Mouse (Mus musculus) layer of hippocampus, adult 8-10 months (tissue): ENCODE data around the gene Ncbp3. TPM values are rescaled to one million over a fixed set of nuclear protein-coding genes. Genes with fewer than 3 reads are reported as not detected.

Experiments
- DNase-seq, 2 experiments: peaks; one replicate each; pipeline ENCODE4 v3.0.0; 2022; ENCODE audit warnings: low spot score in 2 of 2
- total RNA-seq, 4 experiments: library from RNA; stranded (reverse); gene quantifications; 2 replicates each; pipeline ENCODE4 v1.2.4; 2022

The Ncbp3 gene
- 10 to 100 TPM in 3 of 4 experiments, 1 to 10 TPM in 1; 9.3 to 12.1 (median 11.3) TPM for total RNA-seq

DNA sequence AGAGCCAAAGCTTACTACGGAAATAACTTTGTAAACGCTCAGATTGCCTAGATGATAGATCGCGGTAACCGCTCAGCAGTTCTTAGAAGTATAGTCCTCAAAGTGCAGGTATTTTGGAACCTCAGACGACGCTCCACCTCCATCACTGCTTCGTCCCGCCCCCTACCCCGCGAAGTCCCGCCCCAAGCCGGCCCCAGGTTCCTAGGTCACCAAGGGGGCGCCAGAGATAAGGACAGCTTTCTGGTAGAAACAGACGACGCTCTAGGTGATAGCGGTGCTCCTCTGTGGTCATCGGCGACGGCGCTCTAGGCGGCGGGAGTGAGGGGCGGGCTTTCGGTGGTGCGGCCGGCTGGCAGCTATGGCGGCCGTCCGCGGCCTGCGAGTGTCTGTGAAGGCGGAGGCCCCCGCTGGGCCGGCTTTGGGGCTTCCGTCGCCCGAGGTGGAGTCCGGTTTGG is at the start of gene Ncbp3:
Ncbp3 (plus strand) TSS at position 242 of the 455 bp plus-strand sequence.
- DNase-seq, result peak; percentile 91 to 92

GRCm38 (mm10) chr11:72998771-72999170 is 48.8 kb upstream of the Ncbp3 start, which contains the start of gene P2rx1:
Gene P2rx1 (plus strand): TSS chr11:72999103.
- DNase-seq, result no peak

- peak in 1 of 2 experiments; percentile 68 for DNase-seq
These were observed 46.6 kb upstream of the Ncbp3 start for GRCm38 (mm10) chr11:73001029-73001428.

- peak in 1 of 2 experiments; percentile 67 for DNase-seq
These were observed 41.2 kb upstream of the Ncbp3 start for GRCm38 (mm10) chr11:73006377-73006776.

- no peak for DNase-seq
These were observed 40.5 kb upstream of the Ncbp3 start for GRCm38 (mm10) chr11:73007113-73007512.

GRCm38 (mm10) chr11:73007698-73008481 is 39.7 kb upstream of the Ncbp3 start:
- DNase-seq, result peak in 1 of 2 experiments; percentile 55

DNA sequence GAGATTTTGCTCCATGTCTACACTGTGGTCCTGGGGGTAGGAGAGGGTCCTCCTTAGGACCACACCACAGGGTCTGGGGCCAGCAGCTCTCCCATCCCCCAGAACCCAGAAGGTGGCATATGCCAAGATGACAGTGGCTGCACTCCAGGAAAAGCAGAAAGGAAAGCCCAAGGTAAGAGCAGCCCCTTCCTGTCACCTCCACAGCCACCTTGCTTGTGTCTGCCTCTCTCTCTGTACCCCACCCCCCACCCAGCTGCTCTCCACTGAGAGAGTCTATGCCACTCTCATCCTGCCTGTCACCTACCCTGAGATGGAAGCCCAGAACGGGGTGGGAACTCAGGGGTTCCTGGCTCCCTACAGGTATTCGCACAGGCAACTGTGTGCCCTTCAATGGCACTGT is 38.8 kb upstream of the Ncbp3 start:
- no peak for DNase-seq

DNA sequence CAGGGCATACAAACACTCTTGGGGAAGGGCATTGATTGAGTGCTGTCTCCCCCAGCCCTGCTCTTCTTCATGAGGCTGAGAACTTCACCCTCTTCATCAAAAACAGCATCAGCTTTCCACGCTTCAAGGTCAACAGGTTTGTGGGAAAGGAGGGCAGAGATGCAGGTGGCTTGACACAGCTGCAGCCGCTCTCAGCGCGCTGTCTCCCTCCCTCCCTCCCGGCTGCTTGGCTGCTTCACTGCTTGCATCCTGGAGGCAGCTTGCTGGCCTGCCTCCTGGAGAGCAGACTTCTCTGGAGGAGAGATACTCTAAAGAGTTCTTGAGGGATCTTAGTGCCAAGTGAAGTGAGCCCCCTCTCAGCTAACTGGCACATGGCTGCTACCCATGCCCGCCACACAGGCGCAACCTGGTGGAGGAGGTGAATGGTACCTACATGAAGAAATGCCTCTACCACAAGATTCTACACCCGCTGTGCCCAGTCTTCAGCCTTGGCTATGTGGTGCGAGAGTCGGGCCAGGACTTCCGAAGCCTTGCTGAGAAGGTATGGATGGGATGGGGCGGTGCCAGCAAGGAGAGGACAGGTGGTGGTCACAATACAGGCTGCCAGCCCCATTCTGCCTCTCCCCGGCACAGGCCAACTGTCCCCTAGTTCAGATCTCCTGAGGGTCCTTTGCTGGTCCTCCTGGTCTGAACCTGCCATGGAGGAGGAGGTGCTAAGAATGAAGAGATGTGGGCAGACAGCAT is 37.9 kb upstream of the Ncbp3 start:
- no peak for DNase-seq

- no peak for DNase-seq
These were observed 33.6 kb upstream of the Ncbp3 start for GRCm38 (mm10) chr11:73013981-73014380.

DNA sequence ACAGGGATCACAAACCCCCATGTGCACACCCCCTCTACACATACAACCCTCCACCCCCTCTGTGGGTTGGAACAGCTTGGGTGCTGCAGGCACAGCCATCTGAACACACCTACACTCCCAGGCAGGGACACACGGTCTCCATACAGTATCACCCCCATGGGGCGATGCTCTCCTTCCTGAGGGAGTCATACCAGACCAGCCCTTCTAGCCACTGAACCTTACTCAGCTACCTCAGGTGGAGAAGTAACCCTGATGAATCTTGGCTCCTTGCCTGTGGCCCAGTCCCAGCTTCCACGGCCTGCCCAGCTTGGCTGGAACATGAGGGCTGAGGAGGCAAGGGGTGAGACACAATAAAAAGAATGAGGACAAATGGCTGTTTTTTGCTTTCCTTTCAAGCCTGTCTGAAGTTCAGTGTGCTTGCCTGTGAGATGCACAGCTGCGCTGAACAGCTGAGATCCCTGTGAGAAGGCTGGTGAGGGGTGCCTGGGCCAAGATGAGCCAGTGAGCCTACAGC is 32.7 kb upstream of the Ncbp3 start:
- DNase-seq, result peak; percentile 76 to 78

- peak in 1 of 2 experiments; percentile 55 for DNase-seq
These were observed 32.0 kb upstream of the Ncbp3 start for GRCm38 (mm10) chr11:73015391-73016102.

DNA sequence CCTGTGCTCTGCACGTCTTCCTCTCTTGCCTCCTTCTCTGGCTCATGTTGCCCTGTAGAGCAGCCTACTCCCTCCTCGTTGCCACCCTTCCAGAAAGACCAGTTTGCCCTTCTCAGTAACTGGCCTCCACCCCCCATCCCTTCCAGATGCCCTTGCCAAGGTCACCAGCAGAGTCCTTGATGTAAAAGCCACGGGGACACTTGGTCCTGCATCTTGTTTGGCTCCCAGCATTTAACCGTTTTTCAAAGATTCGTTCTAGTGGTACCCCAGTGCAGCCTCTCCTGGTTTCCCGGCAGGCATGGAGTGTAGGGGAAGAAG is 31.5 kb upstream of the Ncbp3 start:
- no peak for DNase-seq

- peak; percentile 90 to 91 for DNase-seq
These were observed 29.0 kb upstream of the Ncbp3 start, which contains the start of gene Camkk1 for GRCm38 (mm10) chr11:73018471-73019146. Gene Camkk1 (plus strand): TSS chr11:73019008.

DNA sequence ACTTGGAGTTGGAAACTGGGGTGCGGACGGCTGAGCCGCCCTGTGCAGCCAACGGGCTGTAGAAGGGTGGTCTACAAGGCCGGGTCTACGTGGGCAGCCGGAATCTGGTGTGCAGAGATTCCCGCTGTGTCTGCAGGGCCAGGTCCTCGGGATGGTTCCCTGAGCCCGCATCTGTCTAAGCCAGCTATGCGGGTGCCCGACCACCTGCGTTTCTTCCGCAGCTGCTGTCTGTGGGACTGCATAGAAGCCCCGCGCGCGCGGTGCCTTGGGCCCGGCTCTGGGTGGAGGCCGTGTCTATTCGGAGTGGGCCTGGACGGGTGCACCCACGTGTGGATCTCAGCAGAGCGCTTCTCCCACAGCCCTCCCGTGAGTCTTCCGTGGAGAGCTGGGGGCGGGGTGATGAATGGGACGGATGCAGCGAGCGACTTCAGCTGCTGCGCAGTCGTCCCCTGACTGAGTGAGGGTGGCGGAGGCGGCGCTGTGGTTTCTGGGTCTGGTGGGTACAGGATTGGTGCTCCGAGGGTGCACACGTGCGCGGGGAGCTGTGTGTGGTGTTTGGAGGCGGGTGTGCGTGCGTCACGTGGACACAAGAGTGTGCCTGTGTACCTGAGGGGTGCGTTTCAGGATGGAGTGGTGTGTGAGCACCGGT is 28.3 kb upstream of the Ncbp3 start:
- DNase-seq, result peak; percentile 79 to 86

- DNase-seq, result no peak
These were observed 26.4 kb upstream of the Ncbp3 start for GRCm38 (mm10) chr11:73020953-73021800.

DNA sequence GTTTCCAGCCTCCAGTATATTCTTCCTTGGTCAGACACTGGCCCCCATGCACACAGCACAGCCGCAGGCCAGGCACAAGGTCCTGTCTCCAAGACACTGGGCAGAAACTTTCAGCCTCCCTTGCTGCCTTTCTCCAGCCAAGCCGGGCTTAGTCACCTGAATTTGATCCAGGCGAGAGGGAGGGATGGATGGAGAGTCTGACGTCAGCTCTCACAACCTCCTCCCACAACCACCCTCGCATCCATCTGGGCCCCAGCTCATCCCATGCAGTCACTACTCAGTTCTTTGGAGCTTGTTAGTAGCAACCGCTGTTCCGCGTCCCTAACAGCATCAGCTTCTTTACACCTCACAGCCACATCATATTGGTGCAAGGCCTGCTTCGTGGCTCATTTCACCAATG is 24.5 kb upstream of the Ncbp3 start:
- peak; percentile 91 for DNase-seq

DNA sequence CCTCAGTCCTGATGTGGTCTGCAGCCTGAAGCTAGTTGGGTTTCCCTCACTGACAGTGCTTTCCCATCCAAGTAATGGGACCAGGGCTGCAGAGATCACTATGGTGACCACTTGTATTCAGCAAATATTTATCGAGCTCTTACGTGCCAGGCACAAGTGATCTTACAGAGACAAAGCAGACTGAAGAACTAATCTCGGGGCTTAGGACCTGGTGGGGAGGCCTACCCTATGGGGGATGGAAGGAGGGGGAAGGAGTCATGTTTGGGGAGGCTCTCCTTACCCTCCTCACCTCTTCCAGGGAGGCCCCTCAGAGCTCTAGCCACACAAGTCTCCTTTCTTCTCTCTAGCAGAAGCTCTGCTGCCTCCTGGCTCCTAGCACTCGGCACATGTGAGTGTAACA is 23.8 kb upstream of the Ncbp3 start:
- no peak for DNase-seq

DNA sequence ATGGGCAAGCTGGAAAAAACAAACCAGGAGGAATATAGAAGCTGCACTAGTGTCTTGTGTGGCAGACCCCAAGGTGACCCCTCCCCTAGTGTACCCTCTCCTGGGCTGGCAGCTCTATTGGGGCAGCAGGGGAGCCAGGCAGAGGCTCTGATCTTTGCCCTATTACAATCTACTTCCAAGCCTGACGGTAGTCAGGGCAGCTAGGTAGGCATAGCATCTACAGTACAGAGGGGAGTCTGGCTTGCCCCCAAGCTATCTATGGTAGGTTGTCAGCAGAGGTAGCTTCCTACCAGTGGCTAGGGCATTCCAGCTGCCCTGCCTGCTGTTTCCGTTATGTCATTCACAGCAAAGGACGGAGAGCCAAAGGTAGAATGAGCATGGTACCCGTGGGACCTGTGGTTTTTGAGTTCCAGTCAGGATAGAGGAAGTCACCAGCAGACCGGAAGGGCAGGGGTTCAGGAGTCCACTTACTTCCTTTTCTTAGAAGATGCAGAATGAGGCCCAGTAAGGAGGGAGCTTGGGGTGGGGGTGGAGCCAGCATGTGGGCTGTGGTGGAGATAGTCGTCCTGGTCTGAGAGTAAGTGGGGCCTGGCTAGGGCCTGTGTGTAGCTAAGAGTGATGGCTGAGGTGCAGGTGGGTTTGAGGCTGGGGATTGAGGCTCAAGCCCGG is 23.2 kb upstream of the Ncbp3 start:
- no peak for DNase-seq

- no peak for DNase-seq
These were observed 20.6 kb upstream of the Ncbp3 start for GRCm38 (mm10) chr11:73026961-73027360.
